Mouse (Mus musculus) ovary, adult 18-20 months (tissue): ENCODE measurements around the gene Gm20388.
"Not testable (repeated sequence)": the region's sequence is repeated elsewhere in the genome, so short reads cannot be mapped to it uniquely, and the experiment has no call there.

Source experiments
- DNase-seq: peaks from one replicate; pipeline ENCODE4 v3.0.0; 2022; ENCODE audit warnings: low spot score, mixed read lengths

The Gm20388 gene

DNA sequence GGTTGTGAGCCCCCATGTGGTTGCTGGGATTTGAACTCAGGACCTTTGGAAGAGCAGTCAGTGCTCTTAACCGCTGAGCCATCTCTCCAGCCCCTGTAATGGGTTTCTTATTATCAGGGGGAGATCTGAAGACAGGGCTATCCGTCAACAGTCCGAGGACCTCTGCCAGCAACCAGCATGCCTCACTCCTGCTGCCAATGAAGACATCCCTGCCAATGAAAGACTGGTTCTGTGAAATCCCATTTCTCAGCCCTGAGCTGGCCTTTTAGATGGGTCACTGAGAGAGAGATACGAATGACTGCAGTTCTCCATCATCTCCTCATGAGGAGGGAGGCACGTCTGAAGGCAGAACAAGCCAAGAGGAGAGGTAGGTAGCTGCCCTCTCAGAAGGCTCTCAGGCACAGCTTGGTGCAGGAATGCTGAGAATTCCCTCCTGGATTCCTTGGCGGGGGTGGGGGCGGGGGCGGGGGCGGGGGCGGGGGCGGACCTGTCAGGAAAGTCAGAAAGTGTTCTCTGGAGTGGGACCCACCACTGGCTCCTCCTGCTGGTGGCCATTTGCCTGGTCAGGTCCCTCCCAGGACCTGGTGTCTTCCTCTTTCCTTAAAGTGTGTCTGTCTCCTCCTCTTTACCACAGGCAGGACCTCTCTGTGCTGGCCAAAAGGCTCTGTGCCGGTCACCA lies 2648.2 kb downstream of the Gm20388 start:
- DNase-seq = no peak

DNA sequence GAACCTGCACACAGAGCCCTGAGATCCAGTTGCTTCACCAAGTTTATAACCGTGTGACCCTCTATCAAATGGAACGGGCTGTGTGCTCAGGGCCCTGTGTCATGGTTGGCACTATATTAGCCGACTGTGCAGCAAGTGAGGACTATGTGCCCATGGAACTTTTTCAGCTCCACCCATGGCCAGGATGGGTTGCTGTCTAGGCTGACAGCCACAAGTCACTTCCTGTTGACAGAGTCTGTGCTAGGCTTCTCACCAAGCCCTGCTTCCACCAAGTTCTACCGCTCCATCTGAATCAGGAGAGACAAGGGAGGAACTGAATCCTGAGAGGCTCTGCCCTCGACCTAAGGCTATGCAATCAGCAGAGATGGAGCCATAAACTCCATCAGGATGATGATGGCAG lies 2650.6 kb downstream of the Gm20388 start:
- no peak for DNase-seq

DNA sequence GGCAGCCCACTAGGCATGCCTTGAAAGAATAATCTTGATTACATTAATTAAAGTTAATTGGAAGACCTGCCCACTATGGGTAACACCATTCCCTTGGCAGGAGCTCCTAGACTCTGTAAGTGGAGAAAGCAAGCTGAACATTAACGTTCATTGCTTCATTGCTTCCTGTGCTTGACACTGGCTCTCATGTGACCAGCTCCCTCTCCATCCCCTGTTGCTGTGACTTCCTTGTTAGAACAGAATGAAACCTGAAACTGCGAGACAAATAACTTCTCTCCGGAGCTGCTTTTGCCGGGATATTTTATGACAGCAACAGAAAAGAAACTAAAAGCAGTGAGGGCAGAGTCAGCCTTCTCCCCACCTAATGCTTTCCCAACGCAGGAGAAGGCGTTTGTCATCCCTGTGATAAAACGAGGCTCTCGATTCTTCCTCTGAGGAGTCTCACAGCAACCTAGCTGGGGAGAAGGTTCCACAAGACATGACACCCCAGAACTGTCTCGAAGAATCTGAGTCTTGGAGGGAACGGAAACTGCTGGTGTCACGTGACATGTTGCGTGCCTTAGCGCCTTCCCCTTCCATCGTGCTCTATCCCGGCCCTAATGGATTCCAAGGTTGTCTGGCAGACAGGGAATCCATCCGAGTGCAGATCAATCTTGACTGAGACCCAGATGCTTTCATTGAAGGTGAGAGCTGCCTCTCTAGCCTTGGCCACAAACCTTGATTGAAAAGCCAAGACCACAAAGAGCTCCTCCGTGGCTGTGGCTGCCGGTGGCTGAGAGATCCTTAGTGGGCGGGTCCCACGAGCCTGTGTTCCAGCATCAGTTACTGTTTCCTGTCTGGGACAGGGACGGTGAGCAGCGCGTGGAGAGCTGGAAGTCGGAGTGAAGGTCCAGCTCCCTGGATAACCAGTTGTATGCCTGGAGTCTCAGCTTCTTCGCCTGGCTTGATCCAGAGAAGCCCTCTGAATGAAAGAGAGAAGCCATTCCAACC lies 2654.0 kb downstream of the Gm20388 start:
- no peak for DNase-seq

DNA sequence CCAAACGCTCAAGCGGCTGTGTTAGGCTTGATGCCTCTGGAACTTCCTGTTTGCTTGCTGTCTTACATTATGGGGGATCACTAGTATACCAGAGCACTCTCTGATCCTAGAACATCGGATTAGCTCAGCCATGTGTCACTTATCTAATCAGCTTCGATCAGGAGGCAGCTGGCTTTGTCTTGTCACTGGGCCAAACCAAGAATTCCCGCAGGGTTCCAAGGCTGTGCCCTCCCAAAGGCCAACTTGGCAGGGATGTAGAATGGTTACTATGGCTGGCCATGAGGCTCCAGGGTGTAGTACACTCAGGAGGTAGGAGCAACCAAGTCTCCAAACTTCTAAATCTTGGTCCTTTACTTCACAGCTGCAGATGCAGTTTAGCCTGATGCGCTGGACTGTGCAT lies 2656.1 kb downstream of the Gm20388 start:
- peak; percentile 50 for DNase-seq

DNA sequence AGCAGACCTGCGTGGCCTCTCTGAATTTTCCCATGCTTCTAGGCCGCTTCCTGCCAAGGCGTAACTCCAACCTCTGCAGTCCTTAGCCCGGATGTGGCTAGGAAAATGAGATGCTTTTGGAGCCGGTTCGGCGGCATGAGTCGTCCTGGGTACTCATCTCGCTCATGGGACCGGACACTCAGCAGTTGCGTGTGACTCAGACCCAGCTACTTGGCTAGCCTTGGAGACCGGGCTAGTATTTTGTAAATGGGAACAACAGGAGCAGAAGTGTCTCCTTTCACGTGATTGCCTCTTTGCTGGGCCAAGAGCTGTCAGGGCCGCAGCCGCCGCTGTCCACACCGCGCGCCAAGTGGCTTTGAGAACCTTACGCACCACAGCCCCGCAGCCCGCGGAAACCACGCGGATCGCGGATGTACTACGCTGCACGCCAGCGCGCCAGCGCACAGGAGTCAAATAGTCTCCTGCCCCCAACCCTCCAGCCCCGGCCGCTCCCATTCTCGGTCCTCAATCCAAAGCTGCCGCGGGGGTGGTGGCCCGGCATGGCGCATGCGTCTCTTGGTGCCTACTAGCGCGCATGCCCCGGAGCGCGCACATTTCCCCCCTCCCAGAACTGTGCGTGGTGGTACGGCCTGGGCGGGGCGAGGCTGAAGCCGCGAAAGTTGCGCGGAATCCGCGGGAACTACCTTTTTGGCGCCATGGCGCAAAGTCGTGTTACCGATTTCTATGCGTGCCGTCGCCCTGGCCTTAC lies 2656.9 kb downstream of the Gm20388 start, which contains the start of gene Cdt1:
Gene Cdt1, plus strand, starts transcription at position 655 of the 748 bp plus-strand sequence.
- DNase-seq = peak; percentile 91

DNA sequence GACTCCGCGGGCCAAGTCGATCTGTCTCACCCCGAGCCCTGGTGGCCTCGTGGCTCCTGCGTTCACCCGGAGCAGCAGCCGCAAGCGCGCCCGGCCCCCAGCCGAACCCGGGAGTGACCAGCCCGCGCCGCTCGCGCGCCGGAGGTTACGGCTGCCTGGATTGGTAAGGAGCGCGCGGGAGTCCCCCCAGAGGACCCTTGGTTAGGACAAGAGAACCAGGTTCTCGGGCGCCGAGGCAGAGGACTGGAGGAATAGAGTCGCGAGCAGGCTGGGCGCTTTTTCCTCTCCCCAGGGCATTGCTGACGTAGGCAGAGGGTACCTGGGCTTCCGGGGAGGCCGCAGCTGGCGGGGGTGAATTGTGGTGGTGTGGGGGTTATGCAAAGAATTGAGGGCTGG lies 2657.5 kb downstream of the Gm20388 start:
- no peak for DNase-seq

DNA sequence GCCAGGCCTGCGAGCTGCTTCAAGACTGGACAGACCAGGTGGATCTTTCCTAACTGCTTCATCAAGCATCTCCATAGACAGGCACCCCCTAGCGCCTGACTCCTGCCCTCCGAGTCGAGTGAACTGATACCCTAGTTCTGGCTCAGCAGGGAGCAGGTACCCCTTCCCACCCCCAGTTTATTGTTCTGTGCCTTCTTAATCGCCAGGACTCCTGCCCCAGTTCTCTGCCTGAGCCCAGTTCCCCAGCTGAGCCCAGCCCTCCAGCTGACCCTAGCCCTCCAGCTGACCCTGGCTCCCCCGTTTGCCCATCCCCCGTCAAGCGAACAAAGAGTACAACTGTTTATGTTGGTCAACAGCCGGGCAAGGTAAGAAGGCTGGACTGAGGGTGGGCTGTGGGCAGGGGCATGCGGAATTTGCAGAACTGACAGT lies 2658.3 kb downstream of the Gm20388 start:
- DNase-seq = no peak

DNA sequence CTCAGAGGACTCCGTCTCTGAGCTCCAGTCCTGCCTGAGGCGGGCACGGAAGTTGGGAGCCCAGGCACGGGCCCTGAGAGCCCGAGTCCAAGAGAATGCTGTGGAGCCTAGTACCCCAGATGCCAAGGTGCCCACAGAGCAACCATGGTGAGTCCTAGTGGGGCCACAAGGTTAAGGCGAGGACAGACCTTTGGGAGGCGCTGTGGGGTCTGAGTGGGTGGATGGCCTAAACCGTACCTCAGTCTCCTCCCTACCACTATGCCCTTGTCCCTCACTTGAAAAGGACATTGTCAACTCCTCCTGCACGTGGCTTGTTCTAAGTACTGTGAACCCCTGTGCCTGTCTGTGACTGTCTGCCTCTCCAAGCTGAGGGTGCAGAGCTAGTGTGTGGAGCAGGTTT lies 2658.7 kb downstream of the Gm20388 start:
- no peak for DNase-seq

DNA sequence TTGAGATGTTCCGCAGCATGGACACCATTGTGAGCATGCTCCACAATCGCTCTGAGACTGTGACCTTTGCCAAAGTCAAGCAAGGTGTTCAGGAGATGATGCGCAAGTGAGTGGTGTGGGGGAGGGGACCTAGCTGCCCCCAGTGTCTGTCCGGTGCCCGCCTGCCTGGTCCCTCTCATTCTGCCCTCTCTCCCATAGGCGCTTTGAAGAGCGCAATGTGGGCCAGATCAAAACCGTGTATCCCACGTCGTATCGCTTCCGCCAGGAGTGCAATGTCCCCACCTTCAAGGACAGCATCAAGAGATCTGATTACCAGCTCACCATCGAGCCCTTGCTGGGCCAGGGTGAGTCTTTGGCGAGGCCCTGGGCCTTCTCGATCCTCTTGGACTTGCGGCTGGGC lies 2659.4 kb downstream of the Gm20388 start:
- no peak for DNase-seq

DNA sequence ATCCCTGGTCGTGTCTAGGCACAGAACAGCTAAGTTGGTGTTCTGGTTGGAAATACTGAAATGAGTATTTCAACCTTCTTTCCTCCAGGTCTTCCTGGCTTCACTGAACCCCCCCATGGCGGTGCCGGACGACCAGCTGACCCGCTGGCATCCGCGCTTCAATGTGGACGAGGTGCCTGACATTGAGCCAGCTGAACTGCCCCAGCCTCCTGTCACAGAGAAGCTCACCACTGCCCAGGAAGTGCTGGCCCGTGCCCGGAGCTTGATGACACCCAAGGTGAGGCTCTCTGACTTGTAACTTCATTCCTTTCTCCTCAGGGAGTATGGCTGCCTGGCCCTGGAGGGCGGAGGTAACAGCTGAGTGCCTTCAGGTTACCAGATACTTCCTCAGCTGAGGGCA lies 2660.5 kb downstream of the Gm20388 start:
- no peak for DNase-seq

DNA sequence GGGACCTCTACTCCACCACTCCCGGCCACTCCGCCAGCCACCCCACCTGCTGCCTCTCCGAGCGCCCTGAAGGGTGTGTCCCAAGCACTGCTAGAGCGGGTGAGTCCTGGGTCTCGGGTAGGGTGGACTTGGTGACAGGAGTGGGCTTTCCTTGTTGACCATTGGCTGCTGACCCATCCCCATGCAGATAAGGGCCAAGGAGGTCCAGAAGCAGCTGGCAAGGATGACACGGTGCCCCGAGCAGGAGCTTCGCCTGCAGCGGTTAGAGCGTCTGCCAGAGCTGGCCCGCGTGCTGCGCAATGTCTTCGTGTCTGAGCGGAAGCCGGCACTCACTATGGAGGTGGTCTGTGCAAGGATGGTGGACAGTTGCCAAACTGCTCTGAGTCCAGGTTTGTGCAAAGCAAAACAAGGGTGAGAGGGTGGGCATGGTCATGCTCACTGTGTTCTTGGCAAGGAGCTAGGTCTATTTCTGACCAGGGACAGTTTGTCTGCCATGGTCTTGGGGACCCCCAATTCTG lies 2661.2 kb downstream of the Gm20388 start:
- no peak for DNase-seq

DNA sequence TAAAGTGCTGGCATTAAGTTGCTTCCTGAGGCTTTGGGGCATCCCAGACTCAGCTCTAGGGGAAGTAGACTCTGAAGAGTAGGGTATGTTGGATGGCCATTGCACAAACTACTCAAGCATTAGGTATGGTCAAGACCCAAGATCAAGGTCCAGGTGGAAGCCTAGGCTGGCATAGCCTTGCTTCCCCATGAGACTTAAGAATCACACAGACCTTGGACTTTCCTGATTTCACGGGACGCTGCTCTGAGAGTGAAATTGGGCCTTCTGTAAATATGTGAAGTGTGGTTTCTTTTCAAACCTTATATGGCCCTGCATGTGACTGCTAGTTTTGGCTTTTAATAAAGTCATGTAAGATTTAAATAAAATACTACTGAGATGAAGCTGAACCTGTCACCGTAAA lies 2662.1 kb downstream of the Gm20388 start:
- no peak for DNase-seq

DNA sequence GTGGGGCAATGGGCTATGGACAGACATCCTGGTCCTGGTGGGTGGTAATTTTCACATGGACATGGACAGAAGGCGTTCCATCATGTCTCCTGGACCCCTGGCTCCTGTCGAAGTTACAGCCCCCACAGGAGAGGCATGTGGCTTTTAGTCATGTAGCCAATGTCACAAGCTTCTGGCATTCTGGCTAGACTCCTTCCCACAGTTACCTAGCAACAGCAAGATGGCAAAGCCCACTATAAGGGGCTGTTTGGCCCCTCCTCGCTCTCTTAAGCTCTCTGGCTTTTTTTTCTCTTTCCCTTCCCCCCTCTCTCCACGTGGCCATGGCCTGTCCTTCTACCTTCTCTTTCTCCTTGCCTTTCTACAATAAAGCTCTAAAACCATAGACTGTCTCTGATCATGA lies 2662.5 kb downstream of the Gm20388 start:
- DNase-seq = not testable (repeated sequence)

DNA sequence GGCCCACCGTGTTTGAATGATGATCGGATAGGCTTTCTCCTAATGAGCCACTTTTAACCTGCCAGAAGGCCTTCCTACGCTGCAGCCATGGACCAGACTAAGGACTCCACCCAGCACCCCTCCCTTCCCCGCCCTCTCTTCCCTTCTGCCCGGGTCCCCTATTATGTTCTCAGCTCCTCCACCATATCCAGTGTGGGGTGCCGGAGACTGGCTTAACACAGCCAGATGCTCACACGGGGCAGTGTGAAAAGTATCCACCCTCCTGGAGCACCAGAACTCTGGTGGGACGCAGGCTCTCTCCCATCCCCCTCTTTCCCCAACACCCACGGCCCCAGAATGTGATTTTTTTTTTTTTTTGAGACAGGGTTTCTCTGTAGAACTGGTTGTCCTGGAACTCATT lies 2662.9 kb downstream of the Gm20388 start:
- DNase-seq = no peak

DNA sequence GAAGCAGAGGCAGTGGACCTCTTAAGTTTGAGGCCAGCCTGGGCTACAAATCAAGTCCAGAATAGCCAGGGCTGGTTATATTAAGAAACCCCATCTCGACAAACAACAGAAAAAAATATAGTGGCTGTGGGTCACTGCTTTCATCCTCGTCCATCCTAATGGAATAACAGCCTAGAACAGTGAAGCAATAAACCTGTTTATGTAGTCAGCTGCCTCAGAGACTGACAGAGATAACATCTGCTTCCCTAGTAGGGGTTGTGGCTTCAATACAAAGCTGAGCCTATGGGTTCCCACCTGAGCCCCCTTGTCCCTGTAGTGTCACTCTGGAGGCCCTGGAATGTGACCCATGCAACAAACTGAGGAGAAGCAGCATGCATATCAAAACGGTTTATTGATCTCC lies 2663.6 kb downstream of the Gm20388 start:
- DNase-seq = no peak

DNA sequence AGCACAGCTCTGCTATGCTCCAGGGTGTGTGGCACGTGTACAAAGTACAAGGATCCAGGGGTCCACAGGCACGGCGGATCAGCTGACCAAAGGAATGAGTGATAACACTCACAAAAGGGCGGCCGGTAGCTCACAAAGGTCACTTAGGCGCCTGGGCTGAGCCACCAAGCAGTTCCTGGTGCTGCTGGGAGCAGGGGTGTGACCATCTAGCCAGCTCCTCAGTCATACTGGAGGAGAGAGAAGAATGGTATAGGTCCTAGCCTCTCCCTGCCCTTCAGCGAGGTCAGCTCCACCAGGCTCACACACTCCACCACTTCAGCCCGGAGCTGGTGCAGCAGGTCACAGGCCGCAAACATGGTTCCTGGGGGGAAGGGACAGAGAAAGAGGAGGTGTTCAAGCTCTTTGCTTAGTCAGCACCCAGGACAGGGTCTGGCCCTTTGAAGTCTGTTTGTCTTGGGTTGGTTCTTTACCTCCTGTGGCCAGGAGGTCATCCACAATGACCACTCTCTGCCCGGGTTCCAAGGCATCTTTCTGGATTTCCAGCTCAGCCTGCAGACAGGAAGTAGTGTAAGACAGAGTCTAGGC lies 2664.1 kb downstream of the Gm20388 start:
- no peak for DNase-seq

DNA sequence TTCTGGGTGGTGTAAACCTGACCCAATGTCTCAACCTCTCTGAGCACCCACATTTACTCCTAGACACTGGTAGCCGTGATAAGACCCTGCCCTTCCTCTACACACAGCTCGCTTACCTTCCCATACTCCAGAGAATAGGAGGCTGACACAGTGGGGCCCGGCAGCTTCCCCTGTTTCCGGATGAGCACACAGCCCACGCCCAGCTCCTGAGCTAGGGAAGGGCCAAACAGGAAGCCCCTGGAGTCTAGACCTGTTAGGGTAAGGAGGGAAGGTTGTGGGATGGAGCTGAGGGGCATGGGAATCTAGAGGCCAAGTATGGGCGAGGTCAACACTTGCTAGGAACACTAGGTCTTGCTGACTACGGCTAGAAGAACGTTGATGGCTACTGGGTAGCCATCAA lies 2664.6 kb downstream of the Gm20388 start:
- DNase-seq = no peak

DNA sequence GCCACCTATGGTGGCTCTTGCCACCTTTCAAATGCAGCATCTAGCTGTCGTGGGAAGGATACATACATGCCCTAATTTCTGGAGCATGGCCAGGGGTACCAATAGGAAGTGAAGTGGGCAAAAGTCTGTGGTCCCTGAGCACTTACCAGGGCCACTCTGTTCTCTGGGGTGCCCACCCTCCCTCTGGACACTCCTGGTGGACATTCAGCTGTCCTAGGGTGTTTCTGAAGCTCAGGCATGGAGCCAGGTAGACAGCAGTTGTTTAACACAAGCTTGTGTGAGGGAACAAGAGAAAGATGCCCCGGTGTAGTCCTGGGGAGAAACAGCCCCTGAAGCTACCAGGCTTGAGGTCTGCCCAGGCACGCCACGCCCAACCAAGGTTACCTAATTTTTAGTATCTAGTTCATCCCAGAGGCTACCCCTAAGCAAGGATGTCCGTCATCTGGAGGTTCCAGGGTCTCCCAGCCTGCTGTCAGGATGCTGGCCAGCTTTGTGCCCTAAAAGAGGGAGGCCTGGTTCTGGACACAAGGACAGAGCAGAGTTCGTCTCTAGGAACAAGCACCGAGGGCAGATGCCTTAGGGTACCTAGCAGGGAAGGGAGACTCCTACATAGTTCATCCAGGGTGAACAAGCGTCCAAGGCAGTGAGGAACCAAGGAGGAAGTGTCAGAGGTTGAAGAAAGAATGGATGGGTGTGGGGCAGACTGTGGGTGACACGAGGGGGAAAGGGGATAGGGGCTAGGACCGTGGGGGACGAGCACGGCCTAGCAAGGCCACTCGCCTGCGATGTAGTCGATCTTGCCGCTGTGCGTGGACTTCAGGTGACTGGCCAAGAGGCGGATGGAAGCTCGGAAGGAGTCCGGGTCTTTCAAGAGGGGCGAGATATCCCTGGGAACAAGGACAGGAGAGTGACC lies 2665.3 kb downstream of the Gm20388 start:
- no peak for DNase-seq

DNA sequence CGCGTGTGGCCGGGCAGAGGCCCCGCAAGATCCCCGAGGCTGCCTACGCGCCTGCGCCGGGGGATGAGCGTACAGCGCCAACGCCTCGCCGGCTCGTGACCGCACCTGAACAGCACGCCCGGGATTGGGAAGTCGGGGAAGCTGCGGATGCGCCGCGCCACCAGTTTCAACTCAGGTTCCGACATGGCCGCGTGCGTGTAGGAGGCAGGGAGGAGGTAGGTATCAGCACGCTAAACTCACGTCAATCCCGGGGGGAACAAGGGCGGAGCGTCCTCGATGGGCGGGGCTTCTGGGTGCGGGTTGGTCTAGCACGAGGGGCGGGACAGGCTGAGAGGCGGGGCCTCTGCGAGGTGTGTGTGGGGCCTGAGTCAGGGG lies 2666.0 kb downstream of the Gm20388 start, which contains the start of gene Aprt:
Gene Aprt, minus strand, starts transcription at position 262 of the 375 bp plus-strand sequence.
- DNase-seq = peak; percentile 91

DNA sequence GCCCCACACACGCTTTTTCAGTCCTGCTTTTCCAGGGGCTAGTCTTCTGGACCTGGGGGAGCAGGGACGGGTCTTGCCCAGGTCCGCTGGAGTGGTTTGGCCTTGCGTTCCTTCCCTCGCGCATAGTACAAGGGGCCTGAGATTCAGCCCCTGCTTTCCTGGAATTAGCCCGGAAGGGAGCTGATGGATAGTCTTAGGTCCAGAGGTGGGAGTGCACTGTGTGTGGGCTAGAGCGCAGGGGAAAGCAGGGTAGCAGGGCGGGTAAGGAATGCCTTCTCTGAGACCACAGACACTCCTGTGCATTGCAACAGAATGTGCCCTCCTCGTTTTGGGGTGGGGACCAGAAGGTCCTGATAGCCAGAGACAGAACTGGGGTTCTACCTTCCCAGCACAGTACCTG lies 2666.5 kb downstream of the Gm20388 start:
- no peak for DNase-seq

DNA sequence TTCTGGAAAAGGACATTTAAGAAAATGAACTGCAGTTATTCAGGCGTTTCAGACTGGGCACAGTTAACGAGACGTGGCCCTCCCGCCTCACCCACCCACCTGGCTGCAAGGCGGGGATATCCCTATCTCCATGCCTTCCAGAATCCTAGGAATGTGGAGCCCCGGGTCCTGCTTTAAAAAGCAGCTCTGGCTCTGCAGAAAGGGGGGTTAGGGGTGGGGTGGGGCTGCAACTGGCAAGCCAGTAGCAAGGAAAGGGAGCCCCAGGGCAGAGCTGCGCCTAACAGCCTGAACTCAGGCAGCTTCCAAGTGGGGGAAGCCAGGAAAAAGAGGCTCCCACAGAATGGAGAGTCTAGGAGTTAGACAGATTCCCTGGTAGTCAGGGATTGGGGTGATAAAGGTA lies 2668.6 kb downstream of the Gm20388 start:
- DNase-seq = no peak
